In the genomic region with DNA sequence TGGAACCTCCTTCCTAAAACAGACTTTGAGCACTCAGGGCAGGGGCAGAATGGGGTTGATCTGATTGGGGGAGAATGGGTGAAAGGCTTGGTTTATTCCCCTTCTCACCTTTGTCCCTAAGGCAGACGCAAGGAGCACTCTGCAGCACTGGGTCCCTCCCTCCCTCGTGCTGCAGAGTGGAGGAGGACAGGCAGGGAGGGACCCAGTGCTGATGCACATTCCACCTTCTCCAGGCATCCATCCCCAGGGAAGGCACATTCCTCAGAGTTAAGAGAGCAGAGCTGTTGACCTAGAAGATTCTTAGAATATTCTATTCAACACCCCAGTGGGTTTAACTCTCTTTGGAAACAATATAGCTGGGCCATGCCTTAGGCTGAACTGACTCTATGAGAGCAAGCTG, we compare ENCODE assay signal across 20 mouse cellular contexts.
DNase-seq lines count a peak whose midpoint lies in the region; ATAC-seq lines count a peak whose summit lies in the region.
"Had no signal": no experiment of that assay in that cellular context is flagged by ENCODE, and none has a peak within 500 bp of the region (broad histone marks: within the 10 kb centered on the region; RNA-seq: fewer than 3 reads in every experiment).

No protein-coding gene starts in this region.

- DNase-seq in retina, embryonic 14.5 days (ENCODE audit: low spot score) = peak; percentile 36
- DNase-seq in retina, postnatal 1 day = no peak
- DNase-seq in heart, postnatal 36 days = no peak
- DNase-seq in gastrocnemius, postnatal 36 days = no peak
- DNase-seq: adrenal gland, postnatal 10 days; cerebellum, adult 8-10 months; gastrocnemius, postnatal 14 days; thymus, postnatal 36 days had no signal

- no peak overlapping the region for H3K4me3 ChIP-seq in intestine, embryonic 15.5 days (replicated peaks)
- no peak overlapping the region for H3K4me3 ChIP-seq in kidney, embryonic 16.5 days (ENCODE audit: low read length)
- no peak overlapping the region for H3K4me3 ChIP-seq in heart, embryonic 11.5 days (ENCODE audit: low read depth, low read length)
- H3K4me3 ChIP-seq: heart, embryonic 13.5 days; hindbrain, embryonic 10.5 days; liver, embryonic 12.5 days; neural tube, embryonic 15.5 days; stomach, embryonic 15.5 days had no signal

- H3K9me3 ChIP-seq in intestine, embryonic 15.5 days = no peaks in the 10 kb centered on the region
- H3K9me3 ChIP-seq in kidney, embryonic 16.5 days (ENCODE audit: low read length) = no peaks in the 10 kb centered on the region
- no peaks in the 10 kb centered on the region; the same call in 1 of the 2 replicates for H3K9me3 ChIP-seq in heart, embryonic 11.5 days (replicated peaks; ENCODE audit: control insufficient read depth, low read length)
- H3K9me3 ChIP-seq: hindbrain, embryonic 10.5 days; liver, embryonic 12.5 days; neural tube, embryonic 15.5 days; stomach, embryonic 15.5 days had no signal

- WGBS in intestine, embryonic 15.5 days = 3% methylated on average over 2 of the region's 2 CpGs
- 20% methylated on average over 2 of the region's 2 CpGs for WGBS in kidney, embryonic 16.5 days
- WGBS in heart, embryonic 11.5 days (ENCODE audit: insufficient replicate concordance) = 25% methylated on average over 2 of the region's 2 CpGs

- peak; percentile 65 for ATAC-seq in intestine, embryonic 15.5 days
- peak; percentile 99 for ATAC-seq in kidney, embryonic 16.5 days (ENCODE audit: low FRiP score, low TSS enrichment)
- ATAC-seq in granulocyte monocyte progenitor cell, adult 5-6 weeks (replicated peaks; ENCODE audit: poor library complexity, severe bottlenecking) = no peak
- no peak; the same call in 1 of the 2 replicates for ATAC-seq in heart, embryonic 11.5 days (replicated peaks; ENCODE audit: insufficient number of reproducible peaks, low FRiP score, low TSS enrichment)
- ATAC-seq: inflammation-experienced regulatory T-cells, adult 6 months; liver, embryonic 12.5 days; lung, postnatal 0 days had no signal

- no peak overlapping the region for H3K27ac ChIP-seq in intestine, embryonic 15.5 days
- peak overlapping the region; percentile 63; the same call in 1 of the 2 replicates for H3K27ac ChIP-seq in kidney, embryonic 16.5 days (ENCODE audit: low read length)
- H3K27ac ChIP-seq in heart, embryonic 11.5 days (ENCODE audit: low read depth, low read length) = no peak overlapping the region
- H3K27ac ChIP-seq: heart, embryonic 13.5 days; hindbrain, embryonic 10.5 days; liver, embryonic 12.5 days; neural tube, embryonic 15.5 days; stomach, embryonic 15.5 days had no signal

- no peak overlapping the region for H3K4me2 ChIP-seq in intestine, embryonic 15.5 days (replicated peaks)
- no peak overlapping the region for H3K4me2 ChIP-seq in kidney, embryonic 16.5 days (replicated peaks; ENCODE audit: low read depth, low read length)
- no peak overlapping the region for H3K4me2 ChIP-seq in heart, embryonic 11.5 days
- H3K4me2 ChIP-seq: heart, embryonic 13.5 days; liver, embryonic 12.5 days; midbrain, embryonic 11.5 days; neural tube, embryonic 15.5 days; stomach, embryonic 15.5 days had no signal

- no peaks in the 10 kb centered on the region for H3K4me1 ChIP-seq in intestine, embryonic 15.5 days (replicated peaks)
- H3K4me1 ChIP-seq in kidney, embryonic 16.5 days (ENCODE audit: insufficient read depth, low read length) = peaks cover 10% of the 10 kb centered on the region
- H3K4me1 ChIP-seq in heart, embryonic 11.5 days (ENCODE audit: control insufficient read depth, insufficient read depth, low read length) = no peaks in the 10 kb centered on the region
- H3K4me1 ChIP-seq: liver, embryonic 12.5 days; neural tube, embryonic 15.5 days; stomach, embryonic 15.5 days had no signal

- H3K27me3 ChIP-seq in intestine, embryonic 15.5 days (replicated peaks) = no peaks in the 10 kb centered on the region
- no peaks in the 10 kb centered on the region for H3K27me3 ChIP-seq in kidney, embryonic 16.5 days (ENCODE audit: insufficient read depth, low read length)
- no peaks in the 10 kb centered on the region for H3K27me3 ChIP-seq in heart, embryonic 11.5 days (ENCODE audit: control insufficient read depth, insufficient read depth, low read length)
- H3K27me3 ChIP-seq: heart, embryonic 13.5 days; liver, embryonic 12.5 days; neural tube, embryonic 15.5 days; stomach, embryonic 15.5 days had no signal

- no peaks in the 10 kb centered on the region for H3K36me3 ChIP-seq in intestine, embryonic 15.5 days
- no peaks in the 10 kb centered on the region for H3K36me3 ChIP-seq in kidney, embryonic 16.5 days (ENCODE audit: insufficient read depth, low read length)
- H3K36me3 ChIP-seq in heart, embryonic 11.5 days (ENCODE audit: control insufficient read depth, insufficient read depth, low read length) = no peaks in the 10 kb centered on the region
- H3K36me3 ChIP-seq: heart, embryonic 13.5 days; hindbrain, embryonic 10.5 days; liver, embryonic 12.5 days; neural tube, embryonic 15.5 days; stomach, embryonic 15.5 days had no signal

- H3K9ac ChIP-seq in intestine, embryonic 15.5 days = no peak overlapping the region
- no peak overlapping the region for H3K9ac ChIP-seq in kidney, embryonic 16.5 days (replicated peaks; ENCODE audit: low read length)
- H3K9ac ChIP-seq in heart, embryonic 11.5 days (ENCODE audit: low read depth, low read length) = no peak overlapping the region
- H3K9ac ChIP-seq: heart, embryonic 13.5 days; liver, embryonic 12.5 days; neural tube, embryonic 15.5 days; stomach, embryonic 15.5 days had no signal

- intact Hi-C loops in heart, postnatal 36 days (cut with DNase I) = no loop called here
- intact Hi-C loops in gastrocnemius, postnatal 36 days (cut with DNase I) = no loop called here

Comparison
In these comparisons a context has a peak if more than half of its experiments do, and no peak if none do; other contexts are left out.
1. ATAC-seq: peak in intestine, embryonic 15.5 days (single experiment) and kidney, embryonic 16.5 days (single experiment); none in granulocyte monocyte progenitor cell, adult 5-6 weeks (single experiment) and heart, embryonic 11.5 days (single experiment).